Mouse (Mus musculus) megakaryocyte, embryonic 14.5 days (primary cell): Measurements from ENCODE around the gene Elovl5. TPM values are rescaled to one million over a fixed set of nuclear protein-coding genes. Genes with fewer than 3 reads are reported as not detected.
A peak's percentile ranks its signal among the peaks of the same experiment; 100 is the strongest.

Experiments
- H3K27me3 ChIP-seq: replicated peaks from 2 replicates; pipeline ENCODE3; 2012; ENCODE audit warnings: inconsistent platforms
- H3K36me3 ChIP-seq: replicated peaks from 2 replicates; pipeline ENCODE3; 2012; ENCODE audit warnings: low read length, inconsistent platforms, mixed read lengths
- H3K4me1 ChIP-seq: 2 replicates; pipeline ENCODE4 v1.6.1; 2012; ENCODE audit warnings: inconsistent platforms
- H3K4me3 ChIP-seq: replicated peaks from 2 replicates; pipeline ENCODE3; 2012; ENCODE audit warnings: moderate library complexity, mild to moderate bottlenecking, inconsistent platforms
- H3K9me3 ChIP-seq: 2 replicates; pipeline ENCODE4 v1.6.1; 2012; ENCODE audit warnings: inconsistent platforms
- FLI1 ChIP-seq: IDR thresholded peaks from 2 replicates; pipeline ENCODE4 v1.6.1; 2012; ENCODE audit warnings: low read length, inconsistent platforms, mixed read lengths
- GATA1 ChIP-seq: IDR thresholded peaks from 3 replicates; pipeline ENCODE4 v1.6.1; 2012; ENCODE audit warnings: mixed read lengths, low read length, inconsistent platforms, borderline replicate concordance
- polyA plus RNA-seq: library from polyadenylated mRNA; stranded (reverse); fragments of >175 nt; gene quantifications from 2 replicates; pipeline ENCODE4 v1.2.3, GENCODE M21; 2012; ENCODE audit warnings: low replicate concordance; ENCODE audit not compliant: insufficient read depth

Gene Elovl5
- polyA plus RNA-seq, 1 experiment = 2.0 TPM

- Histone ChIP-seq H3K4me1 (peaks cover 24% of the 10 kb centered on the region), H3K27me3 (peaks cover 77% of the 10 kb centered on the region), H3K36me3 (no peaks in the 10 kb centered on the region), H3K4me3 (no peak overlapping the region), H3K9me3 (peaks cover 3% of the 10 kb centered on the region)
- no peak for TF ChIP-seq FLI1
- no peak for TF ChIP-seq GATA1
Observed at GRCm38 (mm10) chr9:78010187-78010586, 93.0 kb downstream of the Elovl5 start.

- Histone ChIP-seq H3K4me1 (peaks cover 24% of the 10 kb centered on the region), H3K9me3 (no peaks in the 10 kb centered on the region), H3K36me3 (no peaks in the 10 kb centered on the region), H3K4me3 (no peak overlapping the region), H3K27me3 (peaks cover 78% of the 10 kb centered on the region)
- TF ChIP-seq FLI1 (no peak), GATA1 (no peak)
Observed at GRCm38 (mm10) chr9:78010707-78011106, 93.5 kb downstream of the Elovl5 start.

DNA sequence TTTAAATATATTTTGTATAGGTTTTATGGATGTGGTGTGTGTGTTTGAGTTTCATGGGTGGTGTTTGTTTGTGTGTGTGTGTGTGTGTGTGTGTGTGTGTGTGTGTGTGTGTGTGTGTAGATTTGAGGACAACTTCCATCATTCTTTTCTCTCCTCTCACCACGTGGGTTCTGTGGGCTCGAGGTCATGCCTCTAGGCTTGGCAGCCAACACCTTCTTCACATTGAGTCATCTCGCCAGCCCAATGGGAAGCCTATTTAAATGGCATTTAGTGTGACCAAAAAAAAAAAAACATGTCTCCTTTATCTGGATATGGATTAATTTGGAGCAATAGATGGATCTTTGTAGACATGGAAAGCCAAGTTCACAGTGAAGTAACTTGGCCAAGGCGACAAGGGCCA lies 94.9 kb downstream of the Elovl5 start:
- no peaks in the 10 kb centered on the region for H3K36me3 ChIP-seq
- peaks cover 15% of the 10 kb centered on the region for H3K4me1 ChIP-seq
- H3K9me3 ChIP-seq = no peaks in the 10 kb centered on the region
- peaks cover 86% of the 10 kb centered on the region for H3K27me3 ChIP-seq
- H3K4me3 ChIP-seq = no peak overlapping the region
- TF ChIP-seq FLI1 = no peak
- TF ChIP-seq GATA1 = no peak

- H3K4me1 ChIP-seq = peaks cover 19% of the 10 kb centered on the region
Observed at GRCm38 (mm10) chr9:78012681-78013080, 95.5 kb downstream of the Elovl5 start.

DNA sequence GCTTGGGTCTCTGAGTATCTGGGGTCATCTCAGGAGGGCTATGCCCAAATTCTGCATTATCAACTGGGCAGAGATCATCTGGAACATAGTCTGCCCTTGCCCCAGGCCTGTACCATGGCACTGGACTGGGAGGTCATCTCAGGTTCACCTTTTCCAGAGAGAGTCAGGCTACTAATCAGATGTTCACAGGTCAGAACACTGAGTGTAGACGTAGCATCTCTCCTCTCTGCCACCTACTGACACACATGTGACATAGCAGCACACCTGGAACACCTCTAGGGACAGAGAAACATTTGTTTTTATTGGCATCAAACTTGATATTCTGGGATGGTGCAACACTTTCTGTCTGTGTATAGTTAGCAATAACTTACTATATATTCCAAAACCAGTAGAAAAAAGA lies 96.6 kb downstream of the Elovl5 start:
- H3K27me3 ChIP-seq = peaks cover 82% of the 10 kb centered on the region
- H3K4me3 ChIP-seq = no peak overlapping the region
- H3K4me1 ChIP-seq = peaks cover 19% of the 10 kb centered on the region
- H3K9me3 ChIP-seq = no peaks in the 10 kb centered on the region
- H3K36me3 ChIP-seq = no peaks in the 10 kb centered on the region
- TF ChIP-seq GATA1 (no peak), FLI1 (no peak)

More at GRCm38 (mm10) chr9:78012681-78013080, 95.5 kb downstream of the Elovl5 start:
- TF ChIP-seq FLI1 (no peak), GATA1 (no peak)
- H3K27me3 ChIP-seq = peaks cover 84% of the 10 kb centered on the region
- H3K9me3 ChIP-seq = no peaks in the 10 kb centered on the region
- H3K36me3 ChIP-seq = no peaks in the 10 kb centered on the region
- H3K4me3 ChIP-seq = no peak overlapping the region

- H3K4me1 ChIP-seq = peaks cover 17% of the 10 kb centered on the region
- TF ChIP-seq FLI1 (no peak), GATA1 (no peak)
- H3K27me3 ChIP-seq = peaks cover 70% of the 10 kb centered on the region
- H3K9me3 ChIP-seq = peaks cover 3% of the 10 kb centered on the region
- H3K4me3 ChIP-seq = no peak overlapping the region
- H3K36me3 ChIP-seq = no peaks in the 10 kb centered on the region
Observed at GRCm38 (mm10) chr9:78015816-78016215, 98.7 kb downstream of the Elovl5 start.

DNA sequence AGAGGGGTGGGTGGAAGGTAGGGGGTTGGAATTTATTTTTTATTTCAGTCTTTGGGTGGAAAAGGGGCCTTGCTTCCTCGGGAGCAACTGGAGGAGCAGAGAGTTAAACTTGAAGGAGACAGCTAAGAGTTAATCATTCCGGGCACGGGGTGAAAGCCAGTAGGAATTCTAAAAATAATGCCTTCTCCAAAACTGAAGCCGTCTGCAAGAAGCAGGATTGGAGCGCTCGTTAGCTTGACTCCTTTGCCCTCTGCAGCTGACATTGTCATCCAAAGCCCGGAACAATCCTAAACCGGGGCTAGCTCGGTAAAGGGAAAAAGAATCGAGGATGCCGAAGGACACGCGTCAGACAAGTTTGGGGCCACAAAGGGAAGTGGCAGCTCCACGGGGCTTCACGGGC lies 99.1 kb downstream of the Elovl5 start:
- H3K27me3 ChIP-seq = peaks cover 68% of the 10 kb centered on the region
- H3K4me3 ChIP-seq = no peak overlapping the region
- H3K36me3 ChIP-seq = no peaks in the 10 kb centered on the region
- peaks cover 12% of the 10 kb centered on the region for H3K4me1 ChIP-seq
- no peak for TF ChIP-seq FLI1
- TF ChIP-seq GATA1 = no peak
- peaks cover 3% of the 10 kb centered on the region for H3K9me3 ChIP-seq

- TF ChIP-seq GATA1 = no peak
- no peak for TF ChIP-seq FLI1
- peaks cover 18% of the 10 kb centered on the region for H3K4me1 ChIP-seq
Observed at GRCm38 (mm10) chr9:78021256-78021655, 104.1 kb downstream of the Elovl5 start.

DNA sequence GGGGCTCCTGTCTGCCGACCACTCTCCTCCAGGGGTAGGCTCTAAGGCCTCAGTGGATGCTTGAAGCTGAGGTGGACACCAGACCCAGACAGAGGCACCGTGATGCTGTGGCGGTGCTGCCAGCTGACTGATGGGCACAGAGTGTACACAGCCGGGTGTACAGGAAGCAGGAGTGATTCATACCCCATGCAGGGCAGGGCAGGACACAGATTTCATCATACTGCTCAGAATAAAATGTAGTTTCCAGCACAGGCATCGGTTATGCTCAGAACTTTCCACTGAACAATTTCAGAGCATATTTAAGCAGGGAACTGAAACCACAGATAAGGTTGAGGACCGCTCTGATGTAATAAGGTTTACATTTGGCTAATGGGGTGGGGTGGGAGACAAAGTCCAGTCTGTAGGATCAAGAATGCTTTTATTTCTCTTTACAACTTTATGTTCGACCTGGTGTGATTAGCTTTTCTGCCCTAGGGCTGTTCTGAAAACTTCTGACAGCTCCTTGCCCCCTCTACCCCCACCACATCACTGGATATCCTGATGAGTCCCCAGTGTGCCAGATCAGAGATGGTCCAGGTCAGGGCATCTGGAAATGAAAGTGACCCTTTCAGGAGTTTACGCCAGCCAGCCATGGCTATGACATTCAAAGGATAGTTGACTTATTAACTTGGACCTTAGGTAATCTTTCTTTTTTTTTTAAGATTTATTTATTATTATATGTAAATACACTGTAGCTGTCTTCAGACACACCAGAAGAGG lies 105.2 kb downstream of the Elovl5 start:
- H3K9me3 ChIP-seq = peaks cover 3% of the 10 kb centered on the region
- peak overlapping the region; percentile 47 for H3K4me3 ChIP-seq
- H3K27me3 ChIP-seq = peaks cover 38% of the 10 kb centered on the region
- no peaks in the 10 kb centered on the region for H3K36me3 ChIP-seq
- peaks cover 26% of the 10 kb centered on the region for H3K4me1 ChIP-seq
- TF ChIP-seq GATA1 (no peak), FLI1 (no peak)

More at GRCm38 (mm10) chr9:78021256-78021655, 104.1 kb downstream of the Elovl5 start:
- Histone ChIP-seq H3K9me3 (peaks cover 3% of the 10 kb centered on the region), H3K27me3 (peaks cover 46% of the 10 kb centered on the region), H3K36me3 (no peaks in the 10 kb centered on the region), H3K4me3 (no peak overlapping the region)

- Histone ChIP-seq H3K4me1 (peaks cover 27% of the 10 kb centered on the region), H3K36me3 (no peaks in the 10 kb centered on the region), H3K9me3 (peaks cover 3% of the 10 kb centered on the region), H3K27me3 (peaks cover 31% of the 10 kb centered on the region), H3K4me3 (no peak overlapping the region)
- TF ChIP-seq FLI1 (no peak), GATA1 (no peak)
Observed at GRCm38 (mm10) chr9:78024823-78025222, 107.7 kb downstream of the Elovl5 start.
